Mouse (Mus musculus): Measurements from ENCODE around the gene Dgke. TPM values are rescaled to one million over a fixed set of nuclear protein-coding genes. Genes with fewer than 3 reads are reported as not detected.
"Not testable (repeated sequence)": the region's sequence is repeated elsewhere in the genome, so short reads cannot be mapped to it uniquely, and the experiment has no call there.

The Dgke gene
- total RNA-seq, 4 experiments from 2014 or later = 50.3 to 60.2 (median 53.3) TPM

GRCm38 (mm10) chr11:89003078-89003477 is 63.6 kb downstream of the Dgke start:
- DNase-seq (ENCODE audit: low spot score in 2 of 2) = no peak

GRCm38 (mm10) chr11:89002621-89003020 is 64.0 kb downstream of the Dgke start:
- no peak for DNase-seq (ENCODE audit: low spot score in 2 of 2)

- no peak for DNase-seq (ENCODE audit: low spot score in 2 of 2)
These were observed 64.6 kb downstream of the Dgke start for GRCm38 (mm10) chr11:89002068-89002467.

- no peak for DNase-seq (ENCODE audit: low spot score in 2 of 2)
These were observed 65.1 kb downstream of the Dgke start for GRCm38 (mm10) chr11:89001569-89001968.

GRCm38 (mm10) chr11:89000527-89000819 is 66.2 kb downstream of the Dgke start:
- DNase-seq (ENCODE audit: low spot score in 2 of 2) = no peak

GRCm38 (mm10) chr11:88999723-89000526 is 66.7 kb downstream of the Dgke start:
- no peak for DNase-seq (ENCODE audit: low spot score in 2 of 2)

- DNase-seq (ENCODE audit: low spot score in 2 of 2) = peak in 1 of 2 experiments; percentile 25
These were observed 67.5 kb downstream of the Dgke start, which contains the start of gene Trim25 for GRCm38 (mm10) chr11:88998974-88999722. Gene Trim25, plus strand, starts transcription at chr11:88999376.

- no peak for DNase-seq (ENCODE audit: low spot score in 2 of 2)
These were observed 68.2 kb downstream of the Dgke start for GRCm38 (mm10) chr11:88998406-88998805.

GRCm38 (mm10) chr11:88997343-88997742 is 69.3 kb downstream of the Dgke start:
- not testable (repeated sequence) for DNase-seq (ENCODE audit: low spot score in 2 of 2)

- DNase-seq (ENCODE audit: low spot score in 2 of 2) = no peak
These were observed 70.2 kb downstream of the Dgke start for GRCm38 (mm10) chr11:88996427-88996826.

- DNase-seq (ENCODE audit: low spot score in 2 of 2) = no peak
These were observed 71.0 kb downstream of the Dgke start for GRCm38 (mm10) chr11:88995616-88996015.

GRCm38 (mm10) chr11:88994492-88994891 is 72.2 kb downstream of the Dgke start:
- DNase-seq (ENCODE audit: low spot score in 2 of 2) = no peak

GRCm38 (mm10) chr11:88993625-88994024 is 73.0 kb downstream of the Dgke start:
- peak in 1 of 2 experiments; percentile 25 for DNase-seq (ENCODE audit: low spot score in 2 of 2)

- DNase-seq (ENCODE audit: low spot score in 2 of 2) = no peak
These were observed 73.5 kb downstream of the Dgke start for GRCm38 (mm10) chr11:88993186-88993585.

GRCm38 (mm10) chr11:88989530-88989929 is 77.1 kb downstream of the Dgke start:
- no peak for DNase-seq (ENCODE audit: low spot score in 2 of 2)

GRCm38 (mm10) chr11:88988956-88989355 is 77.7 kb downstream of the Dgke start:
- no peak for DNase-seq (ENCODE audit: low spot score in 2 of 2)

GRCm38 (mm10) chr11:88986616-88987015 is 80.0 kb downstream of the Dgke start:
- no peak for DNase-seq (ENCODE audit: low spot score in 2 of 2)

Other genes with a start within 250 kb of the Dgke start
- gene Akap1, start 202.3 kb downstream of the Dgke start, total RNA-seq (2022) = 10 to 100 TPM; 41.6 to 46.5 (median 43.0) TPM
- gene Scpep1, start 111.4 kb downstream of the Dgke start, total RNA-seq (2022) = 10 to 100 TPM; 18.7 to 25.9 (median 22.0) TPM
- not detected for gene Elobl, start 99.9 kb downstream of the Dgke start, total RNA-seq (2022)
- 10 to 100 TPM; 20.2 to 21.6 (median 21.0) TPM for gene Coil, start 96.6 kb downstream of the Dgke start, total RNA-seq (2022)
- gene Trim25, start 67.5 kb downstream of the Dgke start, total RNA-seq (2022) = 1 to 10 TPM; 4.6 to 6.3 (median 5.7) TPM
- gene Gm525, start 7.0 kb upstream of the Dgke start, total RNA-seq (2022) = not detected
- gene Nog, start 235.5 kb upstream of the Dgke start, total RNA-seq (2022) = 10 to 100 TPM in 3 of 4 experiments, 1 to 10 TPM in 1; 9.6 to 12.3 (median 10.9) TPM